Mouse (Mus musculus): ENCODE data around the gene Ccdc134. TPM values are rescaled to one million over a fixed set of nuclear protein-coding genes. Genes with fewer than 3 reads are reported as not detected.

The Ccdc134 gene
- polyA plus RNA-seq, 1 experiment, result 28.2 TPM

GRCm38 (mm10) chr15:82170437-82171377 is 43.0 kb downstream of the Ccdc134 start:
- TF ChIP-seq POLR2A (IDR thresholded peaks at IDR 0.05; ENCODE audit: borderline replicate concordance, control insufficient read depth, low read depth, low read length), result no peak
- TF ChIP-seq CTCF (IDR thresholded peaks at IDR 0.05; ENCODE audit: control insufficient read depth, insufficient read depth, low read length), result no peak
- 95% methylated on average over 36 of the region's 36 CpGs for WGBS
- H3K4me3 ChIP-seq (replicated peaks; ENCODE audit: control insufficient read depth, low read depth, low read length), result no peak overlapping the region
- H3K4me1 ChIP-seq (ENCODE audit: control insufficient read depth, insufficient read depth, low read length), result peaks cover 1% of the 10 kb centered on the region; the same call in 1 of the 2 replicates
- H3K27ac ChIP-seq (ENCODE audit: control insufficient read depth, insufficient read depth, low read depth, low read length, poor library complexity), result no peak overlapping the region

DNA sequence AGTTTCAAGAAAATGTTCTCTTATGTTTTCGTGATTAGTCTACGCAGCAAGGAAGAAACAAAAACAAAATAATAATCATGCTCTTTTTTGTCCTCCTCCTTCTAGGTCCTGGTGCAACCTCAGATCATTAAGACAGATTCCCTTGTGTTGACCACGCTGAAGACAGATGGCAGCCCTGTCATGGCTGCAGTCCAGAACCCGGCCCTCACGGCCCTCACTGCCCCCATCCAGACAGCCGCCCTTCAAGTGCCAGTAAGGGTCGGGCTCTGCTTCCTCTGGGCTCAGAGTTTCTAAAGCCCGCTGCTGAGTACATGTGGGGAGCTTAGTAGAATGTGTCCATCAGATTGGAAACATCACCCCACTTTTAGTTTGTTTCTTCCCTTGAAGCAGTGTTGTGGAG is 44.9 kb downstream of the Ccdc134 start:
- no peak overlapping the region for H3K27ac ChIP-seq (ENCODE audit: control insufficient read depth, insufficient read depth, low read depth, low read length, poor library complexity)
- TF ChIP-seq CTCF (IDR thresholded peaks at IDR 0.05; ENCODE audit: control insufficient read depth, insufficient read depth, low read length) (no peak), POLR2A (IDR thresholded peaks at IDR 0.05; ENCODE audit: borderline replicate concordance, control insufficient read depth, low read depth, low read length) (no peak)
- WGBS, result 79% methylated on average over 8 of the region's 8 CpGs

DNA sequence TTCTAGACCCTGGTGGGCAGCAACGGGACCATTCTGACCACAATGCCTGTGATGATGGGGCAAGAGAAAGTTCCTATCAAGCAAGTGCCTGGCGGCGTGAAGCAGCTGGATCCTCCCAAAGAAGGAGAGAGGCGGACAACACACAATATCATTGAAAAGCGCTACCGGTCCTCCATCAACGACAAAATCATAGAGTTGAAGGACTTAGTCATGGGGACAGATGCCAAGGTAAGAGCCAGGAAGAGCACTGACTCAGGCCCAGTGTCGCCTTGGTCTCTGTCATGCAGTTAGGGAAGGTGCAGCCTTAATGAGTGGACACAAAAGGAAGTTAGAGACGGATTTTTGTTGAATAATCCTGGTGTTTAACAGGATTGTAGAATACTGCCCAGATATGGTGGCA is 47.4 kb downstream of the Ccdc134 start:
- Histone ChIP-seq H3K4me1 (ENCODE audit: control insufficient read depth, insufficient read depth, low read length) (no peaks in the 10 kb centered on the region), H3K4me3 (replicated peaks; ENCODE audit: control insufficient read depth, low read depth, low read length) (no peak overlapping the region), H3K27ac (ENCODE audit: control insufficient read depth, insufficient read depth, low read depth, low read length, poor library complexity) (no peak overlapping the region)
- WGBS, result 91% methylated on average over 9 of the region's 9 CpGs
- TF ChIP-seq POLR2A (IDR thresholded peaks at IDR 0.05; ENCODE audit: borderline replicate concordance, control insufficient read depth, low read depth, low read length), result no peak
- no peak for TF ChIP-seq CTCF (IDR thresholded peaks at IDR 0.05; ENCODE audit: control insufficient read depth, insufficient read depth, low read length)

More for the DNA sequence above, 44.9 kb downstream of the Ccdc134 start:
- Histone ChIP-seq H3K4me1 (ENCODE audit: control insufficient read depth, insufficient read depth, low read length) (no peaks in the 10 kb centered on the region), H3K4me3 (replicated peaks; ENCODE audit: control insufficient read depth, low read depth, low read length) (no peak overlapping the region)

DNA sequence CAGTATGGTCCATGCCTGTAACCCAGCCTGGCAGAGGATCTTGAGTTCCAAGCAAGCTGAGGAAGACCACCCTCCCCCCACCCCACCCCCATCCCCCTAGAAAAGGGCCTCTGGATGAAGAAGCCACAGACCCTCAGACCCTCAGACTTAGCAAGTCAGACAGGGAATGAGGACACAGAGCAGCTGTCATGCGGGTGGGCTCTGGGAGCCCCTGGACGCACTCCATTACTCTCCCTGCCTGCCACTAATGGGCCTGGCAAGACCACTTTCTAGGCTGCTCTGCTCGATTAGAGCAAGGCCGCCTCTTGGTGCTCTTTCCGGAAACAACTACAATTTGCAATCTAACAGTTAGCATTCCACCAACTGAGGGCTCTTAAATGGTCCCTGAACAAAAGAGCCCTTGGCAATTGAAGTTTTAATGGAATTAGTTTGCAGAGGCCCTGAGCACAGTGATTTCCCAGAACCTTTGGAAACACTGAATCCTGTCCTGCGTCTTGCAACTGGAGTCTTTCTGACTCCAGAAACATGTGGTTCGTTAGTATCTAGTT is 50.1 kb downstream of the Ccdc134 start:
- TF ChIP-seq CTCF (IDR thresholded peaks at IDR 0.05; ENCODE audit: control insufficient read depth, insufficient read depth, low read length) (no peak), POLR2A (IDR thresholded peaks at IDR 0.05; ENCODE audit: borderline replicate concordance, control insufficient read depth, low read depth, low read length) (no peak)
- WGBS, result 91% methylated on average over 7 of the region's 7 CpGs
- Histone ChIP-seq H3K27ac (ENCODE audit: control insufficient read depth, insufficient read depth, low read depth, low read length, poor library complexity) (no peak overlapping the region), H3K4me1 (ENCODE audit: control insufficient read depth, insufficient read depth, low read length) (no peaks in the 10 kb centered on the region), H3K4me3 (replicated peaks; ENCODE audit: control insufficient read depth, low read depth, low read length) (no peak overlapping the region)

DNA sequence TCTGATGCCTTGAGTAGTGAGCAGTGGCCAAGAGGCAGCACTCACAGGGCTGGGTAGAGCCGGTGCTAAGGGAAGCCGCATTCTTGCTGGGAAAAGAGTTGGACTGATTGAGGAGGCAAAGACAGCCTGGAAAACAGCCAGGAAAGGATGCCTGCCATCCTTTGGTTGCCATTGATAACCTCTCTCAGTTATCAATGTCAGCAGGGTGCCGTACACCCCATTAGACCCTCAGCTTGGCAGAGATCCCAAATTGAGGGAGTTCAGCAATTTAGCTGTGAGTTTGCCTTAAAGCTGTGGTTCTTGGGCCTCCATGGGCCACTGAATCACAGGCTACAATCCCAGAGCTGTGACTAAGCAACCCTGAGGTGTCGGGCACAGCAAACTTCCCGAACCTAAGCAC is 53.4 kb downstream of the Ccdc134 start:
- Histone ChIP-seq H3K27ac (ENCODE audit: control insufficient read depth, insufficient read depth, low read depth, low read length, poor library complexity) (no peak overlapping the region), H3K4me3 (replicated peaks; ENCODE audit: control insufficient read depth, low read depth, low read length) (no peak overlapping the region), H3K4me1 (ENCODE audit: control insufficient read depth, insufficient read depth, low read length) (peaks cover 8% of the 10 kb centered on the region; the same call in 1 of the 2 replicates)
- WGBS, result 53% methylated on average over 5 of the region's 5 CpGs
- TF ChIP-seq CTCF (IDR thresholded peaks at IDR 0.05; ENCODE audit: control insufficient read depth, insufficient read depth, low read length), result no peak
- no peak for TF ChIP-seq POLR2A (IDR thresholded peaks at IDR 0.05; ENCODE audit: borderline replicate concordance, control insufficient read depth, low read depth, low read length)

- WGBS, result 94% methylated on average over 4 of the region's 4 CpGs
- H3K4me1 ChIP-seq (ENCODE audit: control insufficient read depth, insufficient read depth, low read length), result peaks cover 15% of the 10 kb centered on the region
- no peak overlapping the region for H3K4me3 ChIP-seq (replicated peaks; ENCODE audit: control insufficient read depth, low read depth, low read length)
- TF ChIP-seq POLR2A (IDR thresholded peaks at IDR 0.05; ENCODE audit: borderline replicate concordance, control insufficient read depth, low read depth, low read length) (no peak), CTCF (IDR thresholded peaks at IDR 0.05; ENCODE audit: control insufficient read depth, insufficient read depth, low read length) (peak; percentile 34; the same call in 1 of the 2 replicates)
- H3K27ac ChIP-seq (ENCODE audit: control insufficient read depth, insufficient read depth, low read depth, low read length, poor library complexity), result no peak overlapping the region
Measured at GRCm38 (mm10) chr15:82182311-82182710, 54.6 kb downstream of the Ccdc134 start.

GRCm38 (mm10) chr15:82183596-82183995 is 55.9 kb downstream of the Ccdc134 start:
- peak overlapping the region; percentile 37; the same call in 1 of the 2 replicates for H3K27ac ChIP-seq (ENCODE audit: control insufficient read depth, insufficient read depth, low read depth, low read length, poor library complexity)
- H3K4me1 ChIP-seq (ENCODE audit: control insufficient read depth, insufficient read depth, low read length), result peaks cover 15% of the 10 kb centered on the region
- no peak overlapping the region for H3K4me3 ChIP-seq (replicated peaks; ENCODE audit: control insufficient read depth, low read depth, low read length)
- 90% methylated on average over 10 of the region's 10 CpGs for WGBS
- no peak for TF ChIP-seq POLR2A (IDR thresholded peaks at IDR 0.05; ENCODE audit: borderline replicate concordance, control insufficient read depth, low read depth, low read length)
- no peak for TF ChIP-seq CTCF (IDR thresholded peaks at IDR 0.05; ENCODE audit: control insufficient read depth, insufficient read depth, low read length)

DNA sequence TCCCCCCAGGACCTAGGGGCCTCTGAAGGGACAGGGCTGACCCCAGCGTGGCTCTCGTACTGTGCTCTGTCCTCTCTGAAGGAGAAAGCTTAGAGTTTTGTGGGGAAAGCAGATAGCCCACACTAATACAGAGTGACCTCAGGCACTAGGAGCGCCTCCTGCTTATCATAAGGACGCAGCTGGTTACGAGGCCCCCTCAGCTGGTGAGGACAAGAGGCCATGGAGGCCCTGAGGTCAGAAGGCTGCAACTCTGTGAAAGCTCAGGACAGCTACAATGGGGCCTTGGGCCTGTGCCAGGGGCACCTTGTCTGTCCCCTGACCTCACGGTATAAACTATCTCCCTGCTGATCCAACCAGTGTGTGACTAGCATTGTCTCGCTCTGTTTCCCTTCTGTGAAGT is 56.5 kb downstream of the Ccdc134 start:
- no peak for TF ChIP-seq CTCF (IDR thresholded peaks at IDR 0.05; ENCODE audit: control insufficient read depth, insufficient read depth, low read length)
- TF ChIP-seq POLR2A (IDR thresholded peaks at IDR 0.05; ENCODE audit: borderline replicate concordance, control insufficient read depth, low read depth, low read length), result no peak
- Histone ChIP-seq H3K4me1 (ENCODE audit: control insufficient read depth, insufficient read depth, low read length) (peaks cover 15% of the 10 kb centered on the region), H3K27ac (ENCODE audit: control insufficient read depth, insufficient read depth, low read depth, low read length, poor library complexity) (peak overlapping the region; percentile 37), H3K4me3 (replicated peaks; ENCODE audit: control insufficient read depth, low read depth, low read length) (no peak overlapping the region)
- WGBS, result 56% methylated on average over 7 of the region's 7 CpGs

All from bone marrow, adult 2 months (tissue).